Mouse (Mus musculus): Measurements from ENCODE around the gene Wnt10a. TPM values are rescaled to one million over a fixed set of nuclear protein-coding genes. Genes with fewer than 3 reads are reported as not detected.

The Wnt10a gene
- polyA plus RNA-seq, 1 experiment from 2014 or later: 1.2 TPM

- peak overlapping the region; percentile 72; the same call in 1 of the 2 replicates for H3K27ac ChIP-seq (replicated peaks)
- WGBS: under 1% methylated on average over 26 of the region's 26 CpGs
- no peaks in the 10 kb centered on the region for H3K9me3 ChIP-seq
- no peaks in the 10 kb centered on the region for H3K36me3 ChIP-seq (replicated peaks)
- peaks cover 100% of the 10 kb centered on the region for H3K27me3 ChIP-seq (replicated peaks; ENCODE audit: low read depth, poor library complexity, severe bottlenecking)
- peak overlapping the region; percentile 66 for H3K4me3 ChIP-seq
- peak; percentile 62 for DNase-seq (ENCODE audit: low spot score)
- peaks cover 59% of the 10 kb centered on the region for H3K4me1 ChIP-seq
Observed at GRCm38 (mm10) chr1:74771467-74771844, 19.9 kb upstream of the Wnt10a start.

DNA sequence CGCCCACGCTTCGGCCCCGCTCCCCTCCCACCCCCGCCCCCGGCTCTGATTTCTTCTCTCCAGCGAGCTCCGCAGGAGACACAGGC lies 19.6 kb upstream of the Wnt10a start, which contains the start of gene Wnt6:
TSS of gene Wnt6 (plus strand) at position 48 of the 86 bp plus-strand sequence.
- Histone ChIP-seq H3K9me3 (no peaks in the 10 kb centered on the region), H3K27me3 (replicated peaks; ENCODE audit: low read depth, poor library complexity, severe bottlenecking) (peaks cover 100% of the 10 kb centered on the region), H3K4me1 (peaks cover 61% of the 10 kb centered on the region), H3K4me3 (peak within 1 kb of the TSS; percentile 66), H3K36me3 (replicated peaks) (no peaks in the 10 kb centered on the region), H3K27ac (replicated peaks) (peak within 1 kb of the TSS; percentile 72)
- DNase-seq (ENCODE audit: low spot score): no peak
- WGBS: 9% methylated on average over 7 of the region's 8 CpGs

- under 1% methylated on average over 51 of the region's 51 CpGs for WGBS
- Histone ChIP-seq H3K27me3 (replicated peaks; ENCODE audit: low read depth, poor library complexity, severe bottlenecking) (peaks cover 100% of the 10 kb centered on the region), H3K4me3 (peak overlapping the region; percentile 66), H3K27ac (replicated peaks) (peak overlapping the region; percentile 72), H3K36me3 (replicated peaks) (no peaks in the 10 kb centered on the region), H3K9me3 (no peaks in the 10 kb centered on the region), H3K4me1 (peaks cover 65% of the 10 kb centered on the region)
- DNase-seq (ENCODE audit: low spot score): peak; percentile 65
Observed at GRCm38 (mm10) chr1:74771931-74772620, 19.2 kb upstream of the Wnt10a start.

GRCm38 (mm10) chr1:74773136-74773535 lies 18.2 kb upstream of the Wnt10a start:
- H3K36me3 ChIP-seq (replicated peaks): no peaks in the 10 kb centered on the region
- H3K9me3 ChIP-seq: no peaks in the 10 kb centered on the region
- no peak overlapping the region for H3K27ac ChIP-seq (replicated peaks)
- peak; percentile 88 for DNase-seq (ENCODE audit: low spot score)
- peaks cover 100% of the 10 kb centered on the region for H3K27me3 ChIP-seq (replicated peaks; ENCODE audit: low read depth, poor library complexity, severe bottlenecking)
- WGBS: under 1% methylated on average over 15 of the region's 15 CpGs
- peaks cover 70% of the 10 kb centered on the region for H3K4me1 ChIP-seq
- H3K4me3 ChIP-seq: peak overlapping the region; percentile 66

DNA sequence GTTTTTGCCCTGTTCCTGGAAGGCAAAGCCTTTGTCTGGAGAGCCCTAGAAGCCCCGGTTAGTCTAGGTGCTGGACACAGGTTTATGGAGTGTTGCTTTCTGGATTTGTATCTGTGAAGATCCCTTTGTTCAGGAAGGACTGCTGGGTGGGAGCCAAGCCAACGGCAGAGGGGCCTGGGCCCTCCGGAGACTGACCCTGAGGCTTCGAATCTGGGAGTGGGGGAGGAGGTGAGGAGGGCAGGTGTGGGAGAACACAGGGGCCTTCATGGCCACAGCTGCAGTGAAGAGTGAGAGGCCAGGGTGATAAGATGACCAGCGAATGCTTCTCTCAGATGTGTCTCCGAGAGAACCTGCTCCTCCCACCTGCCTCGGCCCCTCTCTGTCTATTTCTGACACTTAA lies 17.3 kb upstream of the Wnt10a start:
- 14% methylated on average over 7 of the region's 7 CpGs for WGBS
- H3K27ac ChIP-seq (replicated peaks): no peak overlapping the region
- H3K4me3 ChIP-seq: peak overlapping the region; percentile 66
- H3K9me3 ChIP-seq: no peaks in the 10 kb centered on the region
- no peak for DNase-seq (ENCODE audit: low spot score)
- H3K27me3 ChIP-seq (replicated peaks; ENCODE audit: low read depth, poor library complexity, severe bottlenecking): peaks cover 100% of the 10 kb centered on the region
- H3K36me3 ChIP-seq (replicated peaks): no peaks in the 10 kb centered on the region
- H3K4me1 ChIP-seq: peaks cover 66% of the 10 kb centered on the region

DNA sequence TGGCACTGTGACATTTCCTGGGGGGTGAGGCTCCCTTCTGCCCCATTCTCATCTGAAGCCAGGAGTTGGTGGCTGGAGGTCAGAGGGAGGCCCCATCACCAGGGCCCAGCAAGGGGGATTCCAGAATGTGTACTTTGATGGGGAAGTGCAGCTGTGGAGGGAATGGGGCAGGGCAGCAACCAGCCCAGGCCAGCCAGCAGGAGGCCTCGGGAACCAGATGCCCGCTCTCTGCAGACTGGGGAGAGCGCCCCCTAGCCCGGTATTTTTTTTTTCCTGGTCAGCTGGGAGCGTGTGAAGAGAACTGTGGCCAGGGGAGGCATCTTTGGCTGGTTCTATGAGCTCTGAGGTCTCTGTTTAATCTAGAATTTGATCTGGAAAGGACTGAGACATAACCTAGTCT lies 15.5 kb upstream of the Wnt10a start:
- Histone ChIP-seq H3K4me3 (no peak overlapping the region), H3K27ac (replicated peaks) (peak overlapping the region; percentile 68; the same call in 1 of the 2 replicates), H3K27me3 (replicated peaks; ENCODE audit: low read depth, poor library complexity, severe bottlenecking) (peaks cover 100% of the 10 kb centered on the region), H3K36me3 (replicated peaks) (no peaks in the 10 kb centered on the region), H3K9me3 (no peaks in the 10 kb centered on the region), H3K4me1 (peaks cover 62% of the 10 kb centered on the region)
- DNase-seq (ENCODE audit: low spot score): peak; percentile 67
- 8% methylated on average over 5 of the region's 5 CpGs for WGBS

DNA sequence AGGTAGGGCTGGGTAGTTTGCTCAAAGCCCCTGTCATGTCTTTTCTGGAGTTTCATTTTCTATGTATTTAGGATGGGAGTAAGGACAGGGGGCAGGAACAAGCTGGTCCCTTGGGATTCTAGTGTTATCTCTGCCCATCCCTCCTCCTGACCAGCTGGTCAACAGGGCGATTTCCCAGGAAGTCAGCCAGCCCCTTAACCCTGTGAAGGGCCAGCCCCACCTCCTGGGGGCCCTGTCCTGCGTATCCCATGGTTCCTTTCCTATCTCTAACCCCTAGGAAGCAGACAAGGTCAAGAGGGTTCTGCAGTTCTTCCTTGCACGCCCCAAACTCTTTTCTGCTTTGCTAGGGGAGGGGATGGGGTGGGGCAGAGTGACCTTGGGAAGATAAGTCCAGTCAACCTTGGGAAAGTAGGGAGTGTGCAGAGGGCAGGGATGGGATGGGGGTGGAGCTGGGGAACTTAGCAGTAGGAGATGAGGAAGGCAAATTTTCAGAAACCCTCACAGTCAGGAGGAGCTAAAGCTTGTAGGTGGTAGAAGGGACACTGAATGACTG lies 12.3 kb upstream of the Wnt10a start:
- H3K4me1 ChIP-seq: peaks cover 59% of the 10 kb centered on the region
- no peak overlapping the region for H3K27ac ChIP-seq (replicated peaks)
- no peaks in the 10 kb centered on the region for H3K36me3 ChIP-seq (replicated peaks)
- H3K27me3 ChIP-seq (replicated peaks; ENCODE audit: low read depth, poor library complexity, severe bottlenecking): peaks cover 100% of the 10 kb centered on the region
- WGBS: 26% methylated on average over 3 of the region's 3 CpGs
- no peak overlapping the region for H3K4me3 ChIP-seq
- H3K9me3 ChIP-seq: no peaks in the 10 kb centered on the region
- DNase-seq (ENCODE audit: low spot score): no peak

GRCm38 (mm10) chr1:74782045-74782444 lies 9.3 kb upstream of the Wnt10a start:
- peaks cover 99% of the 10 kb centered on the region for H3K27me3 ChIP-seq (replicated peaks; ENCODE audit: low read depth, poor library complexity, severe bottlenecking)
- H3K4me3 ChIP-seq: no peak overlapping the region
- no peaks in the 10 kb centered on the region for H3K36me3 ChIP-seq (replicated peaks)
- WGBS: 12% methylated on average over 14 of the region's 14 CpGs
- DNase-seq (ENCODE audit: low spot score): no peak
- no peaks in the 10 kb centered on the region for H3K9me3 ChIP-seq
- H3K4me1 ChIP-seq: peaks cover 41% of the 10 kb centered on the region
- no peak overlapping the region for H3K27ac ChIP-seq (replicated peaks)

DNA sequence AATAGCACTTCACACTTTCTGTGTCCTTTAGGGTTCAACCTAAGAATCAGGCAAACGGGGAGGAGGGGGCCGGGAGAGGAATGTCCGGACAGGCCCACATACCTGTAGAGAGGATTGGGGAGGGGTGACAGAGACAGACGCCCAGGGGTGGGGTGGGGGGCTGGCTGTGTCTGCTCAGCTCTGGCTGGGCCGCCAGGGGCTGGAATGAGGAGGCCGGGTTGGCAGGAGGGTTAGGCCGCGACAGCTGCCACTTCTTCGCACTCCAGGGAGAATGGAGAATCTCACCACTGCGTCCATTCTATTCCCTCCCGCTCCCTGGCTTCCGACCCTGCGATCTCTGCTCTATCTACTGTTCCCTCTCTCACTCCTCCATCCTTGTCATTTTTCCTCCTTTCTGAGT lies 7.8 kb upstream of the Wnt10a start:
- H3K4me3 ChIP-seq: peak overlapping the region; percentile 61
- 2% methylated on average over 13 of the region's 13 CpGs for WGBS
- no peak for DNase-seq (ENCODE audit: low spot score)
- no peak overlapping the region for H3K27ac ChIP-seq (replicated peaks)
- H3K4me1 ChIP-seq: peaks cover 42% of the 10 kb centered on the region
- peaks cover 99% of the 10 kb centered on the region for H3K27me3 ChIP-seq (replicated peaks; ENCODE audit: low read depth, poor library complexity, severe bottlenecking)
- no peaks in the 10 kb centered on the region for H3K9me3 ChIP-seq
- H3K36me3 ChIP-seq (replicated peaks): no peaks in the 10 kb centered on the region

- Histone ChIP-seq H3K36me3 (replicated peaks) (no peaks in the 10 kb centered on the region), H3K27me3 (replicated peaks; ENCODE audit: low read depth, poor library complexity, severe bottlenecking) (peaks cover 99% of the 10 kb centered on the region), H3K27ac (replicated peaks) (no peak overlapping the region), H3K4me1 (peaks cover 49% of the 10 kb centered on the region), H3K9me3 (no peaks in the 10 kb centered on the region), H3K4me3 (peak overlapping the region; percentile 61)
- WGBS: under 1% methylated on average over 67 of the region's 67 CpGs
- DNase-seq (ENCODE audit: low spot score): peak; percentile 78
Observed at GRCm38 (mm10) chr1:74784041-74784759, 7.1 kb upstream of the Wnt10a start.

- DNase-seq (ENCODE audit: low spot score): peak; percentile 82
- WGBS: 5% methylated on average over 7 of the region's 7 CpGs
- peaks cover 59% of the 10 kb centered on the region for H3K4me1 ChIP-seq
Observed at GRCm38 (mm10) chr1:74787846-74788245, 3.5 kb upstream of the Wnt10a start.

DNA sequence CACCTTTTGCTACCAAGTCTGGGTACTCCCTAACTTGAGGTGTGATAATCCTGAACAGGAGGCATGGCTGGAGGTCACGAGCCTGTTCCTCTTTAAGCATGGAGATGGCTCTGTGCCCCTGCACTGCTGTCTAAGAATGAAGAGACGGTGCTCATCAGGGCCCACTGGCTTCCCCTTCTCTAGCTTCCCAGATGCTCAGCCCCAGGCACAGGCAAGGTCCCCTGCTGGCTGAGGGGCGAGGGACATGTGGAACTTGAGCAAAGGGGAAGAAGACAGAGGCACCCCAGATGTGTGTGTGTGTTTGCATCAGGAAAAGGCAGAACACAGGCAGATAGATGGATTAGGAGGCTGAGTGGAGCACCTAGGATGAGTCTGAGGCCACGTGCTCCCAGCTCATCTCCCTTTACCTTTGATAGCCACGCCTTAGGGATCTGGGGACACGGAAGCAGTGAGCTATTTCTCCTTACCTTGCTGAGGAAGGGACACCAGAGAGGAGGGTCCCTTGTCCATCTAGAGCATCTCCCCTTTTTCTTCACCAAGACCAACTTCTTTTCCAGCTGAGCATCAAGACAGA lies 2.6 kb upstream of the Wnt10a start:
- Histone ChIP-seq H3K27me3 (replicated peaks; ENCODE audit: low read depth, poor library complexity, severe bottlenecking) (peaks cover 99% of the 10 kb centered on the region), H3K4me3 (0 out of 2 replicates have a peak overlapping the region, but pooled peaks have one; percentile 16), H3K4me1 (peaks cover 60% of the 10 kb centered on the region), H3K36me3 (replicated peaks) (no peaks in the 10 kb centered on the region), H3K27ac (replicated peaks) (no peak overlapping the region; the same call in 1 of the 2 replicates), H3K9me3 (no peaks in the 10 kb centered on the region)
- no peak for DNase-seq (ENCODE audit: low spot score)
- 13% methylated on average over 6 of the region's 6 CpGs for WGBS

More at GRCm38 (mm10) chr1:74787846-74788245, 3.5 kb upstream of the Wnt10a start:
- H3K9me3 ChIP-seq: no peaks in the 10 kb centered on the region
- H3K27ac ChIP-seq (replicated peaks): no peak overlapping the region
- peaks cover 99% of the 10 kb centered on the region for H3K27me3 ChIP-seq (replicated peaks; ENCODE audit: low read depth, poor library complexity, severe bottlenecking)
- no peaks in the 10 kb centered on the region for H3K36me3 ChIP-seq (replicated peaks)
- H3K4me3 ChIP-seq: no peak overlapping the region

GRCm38 (mm10) chr1:74790095-74790494 lies 1.2 kb upstream of the Wnt10a start:
- Histone ChIP-seq H3K9me3 (no peaks in the 10 kb centered on the region), H3K36me3 (replicated peaks) (no peaks in the 10 kb centered on the region), H3K27ac (replicated peaks) (no peak overlapping the region), H3K4me1 (peaks cover 64% of the 10 kb centered on the region), H3K27me3 (replicated peaks; ENCODE audit: low read depth, poor library complexity, severe bottlenecking) (peaks cover 99% of the 10 kb centered on the region), H3K4me3 (no peak overlapping the region)
- WGBS: 3% methylated on average over 3 of the region's 3 CpGs
- no peak for DNase-seq (ENCODE audit: low spot score)
